Mouse (Mus musculus) gastrocnemius, postnatal 25 days (tissue): ENCODE data around the gene Srrm1. TPM values are rescaled to one million over a fixed set of nuclear protein-coding genes. Genes with fewer than 3 reads are reported as not detected.
A peak's percentile ranks its signal among the peaks of the same experiment; 100 is the strongest.
"Not testable (repeated sequence)": the region's sequence is repeated elsewhere in the genome, so short reads cannot be mapped to it uniquely, and the experiment has no call there.

Experiments
- DNase-seq: peaks from one replicate; pipeline ENCODE4 v3.0.0; 2022
- long read RNA-seq, 2 experiments: library from polyadenylated mRNA; stranded (forward); transcript quantifications; one replicate each; pipeline ENCODE4 v2.0.0; 2021
- total RNA-seq, 2 experiments: library from RNA; stranded (reverse); gene quantifications; 1 replicate in 1 of 2; 2 replicates in 1 of 2; pipeline ENCODE4 v1.2.3; 2021

The Srrm1 gene
- 10 to 100 TPM; 52.9 to 58.1 TPM for total RNA-seq
- long read RNA-seq, experiment 1, partial matches to known transcripts = 5 of 16 reads
- long read RNA-seq, experiment 1, other reads (novel, unspliced or antisense) = 10 of 16 reads
- long read RNA-seq, experiment 2, partial matches to known transcripts = 5 of 17 reads
- long read RNA-seq, experiment 2, other reads (novel, unspliced or antisense) = 8 of 17 reads

DNA sequence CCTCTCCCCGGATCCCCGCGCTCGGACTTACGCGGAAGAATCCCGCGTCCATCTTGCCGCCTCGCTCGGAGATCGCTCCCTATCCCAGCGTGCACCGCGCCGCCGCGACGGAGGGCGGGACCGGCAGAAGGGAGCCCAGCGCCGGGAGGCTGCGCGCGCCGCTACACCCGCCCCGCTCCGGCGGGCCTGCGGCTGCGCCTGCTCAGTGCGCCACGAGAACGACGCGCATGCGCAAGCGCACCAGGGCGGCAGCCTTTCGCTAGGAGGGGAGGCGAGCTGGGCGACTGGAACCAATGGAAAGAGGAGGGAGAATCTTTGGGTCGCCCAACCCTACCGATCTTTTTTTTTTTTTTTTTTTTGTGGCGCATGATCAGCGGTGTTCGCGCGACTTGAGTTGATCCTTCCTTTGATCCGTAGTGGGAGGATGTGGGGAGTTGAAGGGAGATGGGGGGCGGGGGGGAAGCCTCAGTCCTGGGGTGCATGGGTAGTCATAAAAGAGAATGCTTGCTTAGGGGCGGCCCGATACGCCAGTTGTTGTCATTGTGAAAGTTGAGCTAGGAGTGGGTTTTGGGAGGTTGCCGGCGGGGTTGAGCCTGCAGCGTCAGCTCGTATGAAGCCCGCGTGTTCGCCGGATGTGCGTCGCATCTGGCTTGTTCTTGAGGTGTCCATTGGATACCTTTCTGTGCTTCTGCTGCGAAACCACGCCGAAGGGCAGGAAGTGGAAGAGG lies at the start of gene Srrm1:
Srrm1 (minus strand) TSS at position 256 of the 728 bp plus-strand sequence.
- peak; percentile 99 for DNase-seq

DNA sequence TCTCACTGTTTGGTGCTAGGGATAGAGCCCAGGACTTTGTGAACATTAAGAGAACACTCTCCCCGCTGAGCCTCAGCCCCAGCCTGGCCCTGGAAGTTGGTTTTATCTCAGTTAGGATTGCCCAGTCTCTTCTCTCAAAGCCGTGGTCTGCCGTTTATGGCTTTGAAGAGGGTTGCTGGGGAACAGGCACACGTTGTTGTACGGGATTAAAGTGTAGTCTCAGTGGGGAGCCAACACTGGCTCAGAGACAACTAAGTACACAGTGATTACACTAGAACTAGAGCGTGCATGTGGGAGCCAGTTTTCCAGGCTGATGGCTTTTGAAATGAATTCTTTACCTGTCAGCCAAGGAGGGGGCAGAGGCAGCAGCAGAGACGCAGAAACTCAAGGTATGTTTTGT lies 48.8 kb upstream of the Srrm1 start:
- DNase-seq = no peak

DNA sequence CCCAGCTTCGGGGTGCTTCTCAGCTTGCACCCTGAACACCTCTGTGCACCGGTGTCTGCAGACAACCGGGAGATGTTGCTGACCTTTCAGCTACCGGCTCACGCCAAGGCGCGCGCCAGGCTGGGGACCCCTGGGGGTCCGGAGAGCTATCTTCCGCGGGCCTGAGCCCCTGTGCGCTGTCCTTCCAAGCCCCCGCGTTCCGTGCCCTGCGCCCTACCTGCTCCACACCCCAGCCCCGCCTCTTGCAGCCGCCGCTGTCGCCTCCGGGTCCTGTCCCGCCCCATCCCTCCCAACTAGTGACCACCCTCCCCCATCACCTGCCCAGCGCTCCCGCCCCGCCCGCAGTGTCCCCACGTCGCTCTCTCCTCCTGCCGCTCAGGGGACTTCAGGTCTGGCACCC lies 44.9 kb upstream of the Srrm1 start, which contains the start of gene Ncmap:
Ncmap (minus strand) TSS at position 237 of the 400 bp plus-strand sequence.
- no peak for DNase-seq

DNA sequence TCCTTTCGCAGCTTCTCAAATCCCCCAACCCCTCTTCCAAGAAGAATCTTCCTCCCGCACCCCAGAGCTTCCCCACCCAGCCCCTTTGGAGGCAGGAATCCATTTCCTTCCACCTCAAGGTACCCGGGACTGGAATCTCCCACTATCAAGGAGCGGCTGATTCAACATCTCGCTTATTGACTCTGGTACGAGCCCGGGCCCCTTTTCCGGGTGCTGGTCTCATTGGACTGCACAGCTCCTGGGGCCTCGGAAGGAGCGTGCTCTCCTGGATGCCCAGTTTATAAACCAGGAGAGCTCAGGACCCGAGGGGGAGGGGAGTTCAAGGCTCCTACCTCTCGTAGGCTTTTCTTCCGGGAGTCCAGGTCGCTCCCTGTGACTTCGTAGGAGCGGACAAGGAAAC lies 44.4 kb upstream of the Srrm1 start:
- no peak for DNase-seq

DNA sequence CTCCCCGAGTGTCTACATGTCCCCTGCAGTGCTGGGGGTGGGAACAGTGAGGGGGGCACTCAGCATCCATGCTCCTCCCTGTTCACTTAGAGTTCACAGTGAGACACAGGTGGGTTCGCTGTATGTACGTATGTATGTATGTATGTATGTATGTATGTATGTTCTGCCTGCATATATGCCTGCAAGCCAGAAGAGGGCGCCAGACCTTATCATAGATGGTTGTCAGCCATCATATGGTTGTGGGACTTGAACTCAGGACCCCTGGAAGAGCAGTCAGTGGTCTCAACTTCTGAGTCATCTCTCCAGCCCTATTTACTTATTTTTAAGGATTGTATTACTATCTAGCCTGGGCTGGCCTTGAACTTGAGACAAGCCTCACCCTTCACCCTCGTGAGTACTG lies 43.2 kb upstream of the Srrm1 start:
- no peak for DNase-seq

DNA sequence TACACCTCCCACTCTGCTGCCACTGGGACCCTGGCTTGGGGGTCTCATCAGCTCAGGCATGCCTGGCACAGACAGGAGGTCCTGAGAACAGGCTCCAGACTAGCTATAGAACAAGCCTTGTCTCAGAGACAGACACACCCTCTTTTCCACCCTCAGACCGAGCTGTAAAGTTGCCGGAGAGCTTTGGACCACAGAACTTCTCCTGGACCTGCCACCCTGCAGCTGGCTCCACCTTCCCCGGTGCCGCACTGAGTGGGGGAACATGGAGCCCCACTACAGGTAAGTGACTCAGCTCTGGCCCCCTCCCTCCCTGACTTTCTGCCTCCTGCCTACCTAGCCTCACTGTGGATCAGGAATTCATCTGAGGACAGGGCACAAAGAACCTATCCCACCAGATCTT lies 42.3 kb upstream of the Srrm1 start:
- no peak for DNase-seq

DNA sequence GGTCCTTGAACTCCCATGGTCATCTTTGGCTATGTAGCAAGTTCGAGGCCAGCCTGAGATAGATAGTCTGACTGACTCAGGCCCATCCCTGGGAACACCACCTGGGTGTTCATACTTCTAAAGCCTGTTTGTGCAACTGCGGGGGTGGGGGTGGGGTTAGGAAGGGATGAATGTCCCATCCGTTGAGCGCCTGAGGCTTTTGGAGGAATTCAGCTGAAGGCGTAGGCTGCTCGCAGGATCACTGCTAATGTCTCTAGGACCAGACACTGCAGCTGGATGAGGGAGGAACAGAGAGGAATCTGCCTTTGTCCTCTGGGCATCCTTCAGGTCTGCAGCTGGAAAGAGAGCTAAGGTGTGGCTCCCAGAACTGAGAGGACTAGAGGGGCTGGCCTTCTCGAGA lies 41.5 kb upstream of the Srrm1 start:
- no peak for DNase-seq

DNA sequence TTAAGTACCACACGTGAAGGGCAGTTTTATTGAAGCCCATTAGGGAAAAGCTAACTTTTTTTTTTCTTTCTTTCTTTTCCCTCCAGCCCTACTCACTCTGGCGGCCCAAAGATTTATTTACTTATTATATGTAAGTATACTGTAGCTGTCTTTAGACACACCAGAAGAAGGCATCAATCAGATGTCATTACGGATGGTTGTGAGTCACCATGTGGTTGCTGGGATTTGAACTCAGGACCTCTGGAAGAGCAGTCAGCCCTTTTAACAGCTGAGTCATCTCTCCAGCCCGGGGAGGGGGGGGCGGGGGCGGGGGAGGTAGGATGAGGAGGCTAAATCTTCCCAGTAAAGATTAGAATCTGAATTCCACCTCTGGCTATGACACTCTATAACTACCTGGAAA lies 40.3 kb upstream of the Srrm1 start:
- DNase-seq = no peak

DNA sequence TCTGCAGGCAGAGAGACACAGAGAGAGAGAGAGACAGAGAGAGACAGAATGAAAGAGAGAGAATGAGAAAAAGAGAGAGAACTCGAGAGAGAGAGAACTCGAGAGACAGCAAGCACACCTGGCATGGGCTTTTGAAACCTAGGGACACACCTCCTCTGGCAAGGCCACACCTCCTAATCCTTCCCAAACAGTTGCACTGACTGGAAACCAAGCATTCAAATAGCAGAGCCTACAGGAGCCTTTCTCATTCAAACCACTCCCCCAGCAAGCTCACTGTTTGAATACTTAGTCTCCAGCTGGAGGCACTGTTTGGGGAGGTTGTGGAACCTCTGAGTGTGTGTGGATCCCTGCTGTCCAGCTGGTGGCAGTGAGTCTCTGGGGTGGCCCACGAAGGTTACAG lies 39.7 kb upstream of the Srrm1 start:
- DNase-seq = no peak

DNA sequence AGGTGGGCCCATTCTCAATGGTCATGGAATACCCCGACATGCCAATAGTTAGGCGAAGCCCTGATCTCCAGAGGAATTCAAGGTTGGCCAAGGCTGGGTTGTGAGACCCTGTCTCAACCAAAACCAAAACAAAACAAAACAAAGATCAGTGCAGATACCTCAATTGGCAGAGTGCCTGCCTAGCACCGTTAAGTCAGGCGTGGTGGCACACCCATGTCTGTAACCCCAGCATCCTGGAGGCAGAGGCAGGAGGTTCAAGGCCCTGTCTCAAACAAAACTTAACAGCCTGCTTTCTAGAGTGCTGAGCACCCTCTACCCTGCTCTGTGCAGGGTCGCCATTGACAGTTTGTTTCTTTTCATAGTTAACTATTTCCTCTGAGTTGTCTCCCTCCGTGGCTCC lies 37.9 kb upstream of the Srrm1 start:
- no peak for DNase-seq

DNA sequence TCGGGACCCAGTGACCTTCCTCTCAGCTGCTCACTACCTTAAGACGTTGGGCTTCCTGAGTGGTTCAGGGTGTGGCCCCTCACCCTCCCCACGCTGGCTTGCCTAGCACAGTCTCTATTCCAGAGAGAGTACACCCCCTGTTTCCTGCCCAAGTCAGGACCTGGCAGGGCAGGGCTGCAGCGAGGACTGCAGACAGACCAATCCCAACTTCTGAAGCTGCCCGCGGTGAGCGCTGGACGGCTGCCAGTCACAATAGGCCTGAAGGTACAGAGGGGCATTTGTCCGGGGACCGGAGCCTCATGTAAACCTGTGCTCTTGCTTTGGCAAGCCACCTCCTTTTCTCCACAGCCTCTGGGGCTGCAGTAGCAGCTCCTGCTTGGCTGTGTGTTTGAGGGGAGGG lies 32.5 kb upstream of the Srrm1 start:
- no peak for DNase-seq

DNA sequence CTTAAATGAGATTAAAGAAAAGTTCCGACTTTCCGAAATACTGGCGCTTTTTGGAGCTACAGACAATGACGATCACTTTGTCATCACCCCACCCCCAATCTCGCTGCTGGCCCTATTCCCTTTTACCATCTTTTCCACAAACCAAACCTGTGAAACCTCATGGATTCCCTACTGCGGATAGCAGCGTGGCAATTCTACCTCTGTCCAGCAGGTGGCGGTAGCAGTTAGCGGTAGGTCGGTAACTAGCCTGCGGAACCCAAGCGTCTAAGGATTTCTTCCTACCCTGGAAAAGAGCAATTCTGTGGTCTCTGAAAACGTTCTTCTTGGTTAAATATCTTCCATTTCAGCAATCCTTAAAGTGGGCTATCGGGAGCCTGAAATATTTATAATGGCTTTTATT lies 29.2 kb upstream of the Srrm1 start:
- DNase-seq = no peak

DNA sequence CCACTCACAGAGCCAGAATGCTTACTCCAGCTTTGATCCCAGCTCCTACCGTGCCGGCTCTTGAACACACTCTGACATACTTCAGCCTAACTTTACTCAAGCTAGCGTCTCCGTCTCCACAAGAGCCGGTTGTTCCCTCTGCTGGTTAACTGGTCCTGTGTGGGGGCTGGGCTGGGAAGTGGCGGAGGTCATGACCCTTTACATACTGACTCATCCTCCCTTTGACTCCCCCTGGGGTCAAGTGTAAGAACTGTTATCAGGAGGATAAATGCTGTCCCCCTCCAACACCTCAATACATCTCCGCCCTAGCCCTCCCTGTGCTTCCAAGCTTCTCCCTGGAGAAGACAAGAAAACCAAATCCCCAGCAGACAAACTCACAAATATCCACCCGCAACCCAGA lies 28.2 kb upstream of the Srrm1 start:
- no peak for DNase-seq

DNA sequence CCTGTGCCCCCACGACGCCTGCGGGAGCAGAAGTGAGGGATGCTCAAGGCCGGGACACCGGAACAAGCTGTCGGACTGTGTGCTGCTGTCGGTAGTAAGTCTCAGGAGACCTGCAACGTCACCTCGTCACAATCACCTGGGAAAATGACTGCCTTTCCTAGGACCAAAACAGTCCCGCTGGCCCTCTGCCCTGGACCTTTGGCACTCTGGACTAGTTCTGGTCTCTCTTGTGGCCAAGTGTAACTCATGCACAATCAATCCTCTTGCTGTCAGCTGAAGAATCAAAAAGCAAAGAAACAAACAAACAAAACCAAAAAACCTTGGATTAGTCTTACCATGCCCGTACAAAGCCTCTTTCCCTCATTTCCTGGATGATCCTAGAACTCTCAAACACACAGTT lies 24.1 kb upstream of the Srrm1 start:
- no peak for DNase-seq

DNA sequence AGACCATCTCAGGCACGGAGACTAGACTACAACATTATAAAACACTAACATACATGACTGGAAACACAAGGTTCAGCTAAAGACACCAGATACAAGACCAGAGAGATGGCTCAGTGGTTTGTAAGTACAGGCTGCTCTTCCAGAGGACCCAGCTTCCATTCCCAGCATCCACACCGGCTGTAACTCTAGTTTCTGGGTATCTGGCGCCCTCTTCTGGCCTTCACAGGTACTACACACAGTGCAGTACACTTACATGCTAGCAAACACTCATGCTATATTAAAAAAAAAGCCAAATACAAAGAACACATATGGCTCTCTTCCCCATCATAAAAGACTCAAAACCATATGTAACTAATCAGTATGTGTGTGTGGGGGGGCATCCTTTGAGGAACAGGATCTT lies 22.3 kb upstream of the Srrm1 start:
- DNase-seq = no peak

DNA sequence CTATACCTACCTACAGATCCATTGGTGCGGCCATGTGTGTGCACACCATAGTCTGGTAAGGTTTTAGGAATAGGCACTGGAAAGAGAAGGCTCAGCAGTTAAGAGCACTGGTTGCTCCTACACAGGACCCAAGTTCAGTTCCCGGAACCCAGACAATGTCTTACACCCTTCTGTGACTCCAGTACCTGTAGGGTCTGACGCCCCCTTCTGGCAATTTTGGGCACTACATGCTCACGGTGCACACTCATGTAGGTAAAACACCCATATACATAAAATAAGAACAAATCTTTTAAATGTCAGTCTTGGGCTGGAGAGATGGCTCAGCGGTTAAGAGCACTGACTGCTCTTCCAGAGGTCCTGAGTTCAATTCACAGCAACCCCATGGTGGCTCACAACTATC lies 20.2 kb upstream of the Srrm1 start:
- no peak for DNase-seq

DNA sequence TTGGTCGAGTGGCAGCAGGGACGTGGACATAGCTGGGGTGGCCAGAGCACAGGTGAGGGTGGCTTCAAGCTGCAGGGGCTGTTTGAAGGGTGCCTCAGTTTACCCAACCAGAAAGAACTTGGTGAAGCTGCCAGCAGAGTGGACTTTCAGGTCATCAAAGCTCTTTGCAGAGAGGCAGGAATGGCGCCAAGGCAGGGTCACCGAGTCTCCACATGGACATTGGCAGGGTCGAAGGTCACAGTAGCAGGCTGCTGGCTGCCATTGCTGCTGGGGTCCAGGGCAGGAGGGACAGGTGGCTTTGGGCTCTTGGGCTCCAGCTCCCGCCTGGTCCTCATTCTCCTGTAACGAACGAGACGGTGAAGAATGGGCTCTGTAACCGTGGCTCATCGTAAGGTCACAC lies 17.3 kb upstream of the Srrm1 start:
- no peak for DNase-seq

DNA sequence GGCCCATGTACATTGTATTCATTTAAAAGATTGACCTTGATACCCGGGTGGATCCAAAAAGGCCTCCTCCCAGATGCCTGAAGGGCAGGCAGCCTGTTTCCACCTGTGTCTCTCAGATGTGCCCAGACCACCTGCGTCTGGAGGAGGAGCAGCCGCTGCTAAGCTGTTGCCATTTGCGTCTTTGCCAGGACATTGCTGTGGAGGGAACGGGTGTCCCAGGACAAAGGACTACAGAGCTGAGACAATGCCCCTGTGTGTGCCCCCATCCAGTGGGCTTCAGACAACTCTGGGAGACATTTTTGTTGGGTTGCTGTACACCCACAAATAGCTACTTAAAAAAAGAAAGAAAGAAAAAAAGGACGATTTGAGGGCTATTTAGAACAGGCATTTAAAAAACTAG lies 9.7 kb upstream of the Srrm1 start:
- no peak for DNase-seq

DNA sequence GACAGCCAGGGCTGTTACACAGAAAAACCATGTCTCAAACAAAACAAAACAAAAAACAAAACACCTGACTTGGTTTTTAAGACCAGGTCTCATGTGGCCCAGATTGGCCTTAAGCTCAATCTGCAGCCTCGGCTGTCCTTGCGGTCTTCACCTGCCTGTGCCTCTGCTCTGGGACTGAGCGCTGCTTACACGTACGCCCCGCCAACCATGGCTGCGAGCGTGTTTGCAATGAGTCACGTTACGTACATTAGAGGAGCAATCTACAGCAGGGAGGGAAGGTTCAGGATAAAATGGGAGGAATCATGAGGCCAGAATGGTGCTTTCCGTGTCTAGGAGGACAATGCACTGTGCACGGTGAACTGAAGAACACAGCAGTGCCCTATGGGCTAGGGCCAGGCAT lies 8.6 kb upstream of the Srrm1 start:
- DNase-seq = no peak

DNA sequence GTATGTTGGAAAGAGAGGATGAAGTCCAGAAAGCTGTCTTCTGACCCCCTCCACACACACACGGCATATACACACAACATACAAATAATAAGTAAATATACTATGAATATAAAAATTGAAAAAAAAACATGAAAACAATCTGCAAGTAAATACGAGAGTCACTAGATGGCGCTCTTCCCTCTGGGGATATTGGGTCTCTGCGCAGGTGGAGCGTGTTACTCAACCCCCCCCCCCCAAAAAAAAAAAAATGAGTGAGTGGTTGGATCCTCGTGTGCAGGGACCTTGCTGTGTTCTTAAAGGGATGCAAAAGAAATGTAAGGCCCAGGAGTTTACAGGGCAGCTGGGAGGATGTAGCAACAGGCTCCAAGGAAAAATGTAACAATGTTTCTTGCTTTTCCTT lies 5.6 kb upstream of the Srrm1 start:
- no peak for DNase-seq

DNA sequence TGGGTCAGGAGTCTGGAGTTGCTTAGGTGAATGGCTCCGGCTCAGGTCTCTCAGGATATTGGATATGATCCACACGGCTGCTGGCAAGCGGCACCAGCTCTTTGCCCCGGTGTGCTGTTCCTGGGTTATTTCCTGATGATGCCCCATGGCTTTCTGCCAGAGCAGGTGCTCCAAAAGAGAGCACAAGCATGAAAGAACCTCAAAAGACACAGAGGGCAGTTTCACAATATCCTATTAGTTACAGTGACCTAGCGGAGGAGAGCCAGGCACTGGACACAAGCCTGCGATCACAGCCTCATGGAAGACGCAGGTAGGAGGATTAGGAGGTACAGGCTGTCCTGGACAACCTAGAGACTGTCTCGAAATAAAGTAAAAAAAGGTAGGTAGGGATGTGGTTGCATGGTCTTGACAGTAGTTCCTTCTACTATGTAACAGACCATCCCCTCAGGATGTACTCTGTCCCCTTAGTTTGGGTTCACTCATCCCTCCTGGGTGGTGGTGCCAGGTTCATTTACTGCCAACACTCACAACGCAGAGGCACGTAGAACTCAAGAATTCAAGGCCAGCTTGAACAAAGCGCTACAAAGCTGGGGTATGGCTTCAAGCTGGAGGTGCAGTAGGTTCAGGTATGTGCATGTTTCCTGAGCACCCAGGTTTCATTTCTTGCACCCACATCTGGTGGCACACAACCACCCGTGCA lies 4.2 kb upstream of the Srrm1 start:
- no peak for DNase-seq

DNA sequence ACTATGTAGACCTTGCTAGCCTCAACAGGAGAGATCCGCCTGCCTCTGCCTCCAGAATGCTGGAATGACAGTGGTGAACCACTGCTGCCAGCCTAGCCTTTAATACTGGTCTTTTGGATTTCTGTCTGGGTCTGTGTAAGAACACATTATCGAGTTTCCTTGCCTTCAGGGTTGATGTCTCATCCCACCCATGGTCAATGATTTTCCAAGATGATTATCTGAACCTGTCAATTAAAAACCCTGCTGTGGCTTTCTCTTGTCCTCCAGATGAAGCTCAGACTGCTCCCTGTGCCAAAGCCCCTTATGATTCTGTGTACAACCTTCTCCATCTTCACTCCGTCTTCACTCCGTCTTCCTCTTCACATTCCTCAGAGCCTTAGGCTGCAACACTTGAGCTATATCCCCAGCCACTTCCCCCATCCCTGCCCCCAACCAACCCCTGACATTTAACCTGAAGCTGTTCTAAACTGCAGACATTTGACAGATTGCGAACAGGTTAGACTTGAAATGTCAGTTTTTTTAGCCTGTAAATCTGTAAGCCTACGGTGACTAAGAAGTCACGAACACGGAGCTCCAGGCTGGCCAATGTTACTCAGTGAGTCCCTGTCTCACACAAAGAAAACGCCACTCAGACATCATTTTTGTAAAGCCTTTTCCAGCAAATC lies 2.9 kb upstream of the Srrm1 start:
- DNase-seq = no peak

DNA sequence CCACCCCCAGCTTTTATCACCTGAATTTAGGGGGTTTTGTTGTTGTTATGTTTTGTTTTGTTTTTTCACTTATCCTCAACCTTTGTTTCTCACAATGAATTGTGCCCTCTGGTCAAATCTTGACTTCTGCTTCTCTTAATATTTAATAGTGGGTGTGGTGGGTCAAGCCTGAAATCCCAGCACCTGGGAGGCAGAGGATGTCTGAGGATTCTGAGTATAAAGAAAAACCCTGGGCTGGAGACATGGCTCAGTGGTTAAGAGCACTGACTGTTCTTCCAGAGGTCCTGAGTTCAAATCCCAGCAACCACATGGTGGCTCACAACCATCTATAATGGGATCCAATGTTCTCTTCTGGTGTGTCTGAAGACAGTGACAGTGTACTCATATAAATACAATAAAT lies 1.6 kb upstream of the Srrm1 start:
- DNase-seq = not testable (repeated sequence)
